Mouse (Mus musculus) kidney, postnatal 0 days (tissue): Measurements from ENCODE around the gene Wdr70. TPM values are rescaled to one million over a fixed set of nuclear protein-coding genes. Genes with fewer than 3 reads are reported as not detected.

Experiments
- ATAC-seq: fragments of 200-750 bp; cut with Nextera tagmentation; replicated peaks from 2 replicates; pipeline ENCODE4 v1.8.0; 2017; ENCODE audit warnings: low read depth, moderate number of reproducible peaks, moderate TSS enrichment, moderate library complexity; ENCODE audit not compliant: low FRiP score
- DNase-seq: peaks from one replicate; pipeline ENCODE4 v3.0.0-alpha.2; 2016; ENCODE audit warnings: low spot score
- H3K27ac ChIP-seq: fragments of 300-500 bp; sonication (generic); 2 replicates; pipeline ENCODE4 v1.5.1; 2014; ENCODE audit warnings: mild to moderate bottlenecking
- H3K27me3 ChIP-seq: fragments of 300-500 bp; sonication (generic); 2 replicates; pipeline ENCODE4 v1.6.1; 2014; ENCODE audit warnings: low read length, mixed read lengths; ENCODE audit not compliant: insufficient read depth
- H3K36me3 ChIP-seq: fragments of 300-500 bp; sonication (generic); 2 replicates; pipeline ENCODE4 v1.6.1; 2014; ENCODE audit warnings: low read length, mixed read lengths; ENCODE audit not compliant: insufficient read depth
- H3K4me1 ChIP-seq: fragments of 300-500 bp; sonication (generic); replicated peaks from 2 replicates; pipeline ENCODE4 v1.6.1; 2014; ENCODE audit warnings: antibody characterized with exemption, low read length, mixed read lengths; ENCODE audit not compliant: insufficient read depth
- H3K4me2 ChIP-seq: fragments of 300-500 bp; sonication (generic); 2 replicates; pipeline ENCODE4 v1.6.1; 2014; ENCODE audit warnings: mild to moderate bottlenecking, low read length, moderate library complexity, mixed read lengths
- H3K4me3 ChIP-seq: fragments of 300-500 bp; sonication (generic); replicated peaks from 2 replicates; pipeline ENCODE4 v1.5.1; 2014; ENCODE audit warnings: low read depth, low read length
- H3K9ac ChIP-seq: fragments of 300-500 bp; sonication (generic); 2 replicates; pipeline ENCODE4 v1.6.1; 2014; ENCODE audit warnings: low read depth, low read length
- H3K9me3 ChIP-seq: fragments of 300-500 bp; sonication (generic); replicated peaks from 2 replicates; pipeline ENCODE4 v1.6.1; 2016; ENCODE audit warnings: low read length, inconsistent platforms, mixed read lengths
- CTCF ChIP-seq: IDR thresholded peaks from 2 replicates; pipeline ENCODE4 v1.5.1; 2016; ENCODE audit warnings: antibody characterized with exemption, low read depth, mild to moderate bottlenecking, moderate library complexity
- WGBS: fragments of 180-500 bp; shearing (Covaris S2); extraction: QIAGEN DNeasy Blood & Tissue Kit; methylation state at CpG from one replicate; pipeline ENCODE4 v1.1.7; 2014; 5-methylcytosine and 5-hydroxymethylcytosine counted together
- polyA plus RNA-seq: library from polyadenylated mRNA; unstranded; fragments of >200 nt; fragmentation: Nextera tagmentation; extraction: Ambion mirVana; gene quantifications from 2 replicates; pipeline ENCODE4 v1.2.1, GENCODE M21; 2015

Gene Wdr70
- polyA plus RNA-seq, 1 experiment from 2014 or later: 39.5 TPM

DNA sequence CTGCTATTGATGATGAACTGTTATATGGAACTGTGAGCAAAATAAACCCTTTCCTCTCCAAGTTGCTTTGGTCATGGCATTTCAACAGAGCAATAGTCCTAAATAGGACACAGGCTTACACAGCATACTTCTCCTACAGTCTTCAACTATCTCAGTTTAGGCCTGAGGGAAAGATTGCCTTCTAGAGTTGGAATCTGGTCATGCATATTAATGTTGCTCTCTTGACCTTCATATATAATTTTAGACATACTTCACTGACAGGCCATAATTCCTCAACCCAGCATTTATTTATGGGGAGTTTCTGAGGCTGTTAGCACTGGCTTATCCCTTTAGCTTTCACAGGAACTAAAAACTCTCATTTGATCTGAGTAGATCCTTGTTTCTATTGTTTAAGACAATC is 108.9 kb downstream of the Wdr70 start:
- H3K4me2 ChIP-seq: no peak overlapping the region
- H3K27me3 ChIP-seq: no peaks in the 10 kb centered on the region
- no peaks in the 10 kb centered on the region for H3K4me1 ChIP-seq
- H3K4me3 ChIP-seq: no peak overlapping the region
- no peak overlapping the region for H3K9ac ChIP-seq
- no peaks in the 10 kb centered on the region for H3K9me3 ChIP-seq
- DNase-seq (peak; percentile 65), ATAC-seq (no peak)
- H3K36me3 ChIP-seq: peaks cover 4% of the 10 kb centered on the region; the same call in 1 of the 2 replicates
- TF ChIP-seq CTCF: no peak
- H3K27ac ChIP-seq: no peak overlapping the region

DNA sequence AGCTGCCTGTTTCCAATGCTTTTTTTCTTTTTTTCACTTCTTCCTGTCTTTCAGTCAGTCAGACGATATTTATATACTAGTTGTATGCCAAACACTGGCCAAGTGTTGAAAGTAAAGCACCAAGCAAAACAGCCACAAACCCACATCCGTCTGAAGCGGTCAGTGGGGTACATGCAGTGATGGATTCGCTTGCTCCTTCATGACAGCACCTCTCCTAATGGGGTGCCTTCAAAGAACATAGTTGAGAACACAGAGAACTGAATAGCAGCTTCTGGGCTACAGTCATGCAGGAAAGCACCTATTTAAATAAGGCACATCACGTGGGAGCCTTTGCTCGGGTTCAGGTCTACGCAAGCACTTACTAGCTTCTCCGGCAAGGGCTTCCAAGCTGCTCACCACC is 111.6 kb downstream of the Wdr70 start:
- WGBS: 93% methylated on average over 8 of the region's 8 CpGs
- no peak for ATAC-seq
- DNase-seq: no peak

DNA sequence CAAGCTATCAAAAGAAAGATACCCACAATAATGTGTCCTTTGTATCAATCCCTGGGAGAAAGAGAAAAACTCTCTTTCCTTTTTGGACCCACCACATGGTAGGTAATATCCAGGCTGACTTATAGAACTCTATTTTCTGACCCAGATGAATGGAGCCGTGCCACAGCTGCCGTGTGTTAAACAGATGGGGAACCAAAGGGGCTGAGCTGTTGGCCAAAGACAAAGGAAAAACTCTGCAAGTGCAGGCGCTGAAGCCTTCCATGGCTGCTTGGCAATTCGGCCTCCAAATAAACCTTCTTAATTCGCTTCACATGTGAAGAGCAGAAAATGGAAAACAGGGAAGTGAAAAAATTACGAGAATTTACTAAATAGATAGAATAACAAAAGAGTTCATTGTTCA is 112.7 kb downstream of the Wdr70 start:
- 74% methylated on average over 6 of the region's 6 CpGs for WGBS
- no peaks in the 10 kb centered on the region for H3K36me3 ChIP-seq
- H3K9me3 ChIP-seq: no peaks in the 10 kb centered on the region
- no peak overlapping the region for H3K27ac ChIP-seq
- no peaks in the 10 kb centered on the region for H3K27me3 ChIP-seq
- DNase-seq (no peak), ATAC-seq (no peak)
- H3K9ac ChIP-seq: no peak overlapping the region
- no peak overlapping the region for H3K4me3 ChIP-seq
- no peak for TF ChIP-seq CTCF
- no peak overlapping the region for H3K4me2 ChIP-seq
- no peaks in the 10 kb centered on the region for H3K4me1 ChIP-seq

More for the DNA sequence above, 111.6 kb downstream of the Wdr70 start:
- Histone ChIP-seq H3K27me3 (no peaks in the 10 kb centered on the region), H3K9ac (no peak overlapping the region), H3K4me2 (no peak overlapping the region), H3K27ac (no peak overlapping the region), H3K36me3 (no peaks in the 10 kb centered on the region), H3K9me3 (no peaks in the 10 kb centered on the region), H3K4me3 (no peak overlapping the region), H3K4me1 (no peaks in the 10 kb centered on the region)
- no peak for TF ChIP-seq CTCF

DNA sequence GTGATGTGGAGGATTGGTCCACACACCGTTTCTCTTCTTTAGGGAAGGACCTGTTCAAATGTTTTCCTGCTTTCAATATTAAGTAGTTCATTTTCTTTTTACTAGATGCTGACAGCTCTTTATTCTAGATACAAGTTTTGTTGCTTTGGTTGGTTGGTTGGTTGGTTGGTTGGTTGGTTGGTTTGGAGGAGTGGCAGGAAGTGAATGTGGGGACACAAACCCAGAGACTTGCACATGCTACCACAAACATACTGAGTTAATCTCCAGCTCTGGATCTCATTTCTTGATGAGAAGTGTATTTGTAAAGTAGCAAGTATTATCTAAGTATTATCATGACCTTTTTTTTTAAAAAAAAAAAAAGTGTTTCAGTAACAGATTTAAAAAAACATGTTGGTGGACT is 120.4 kb downstream of the Wdr70 start:
- H3K4me3 ChIP-seq: no peak overlapping the region
- no peak for TF ChIP-seq CTCF
- 95% methylated on average over 1 of the region's 1 CpGs for WGBS

DNA sequence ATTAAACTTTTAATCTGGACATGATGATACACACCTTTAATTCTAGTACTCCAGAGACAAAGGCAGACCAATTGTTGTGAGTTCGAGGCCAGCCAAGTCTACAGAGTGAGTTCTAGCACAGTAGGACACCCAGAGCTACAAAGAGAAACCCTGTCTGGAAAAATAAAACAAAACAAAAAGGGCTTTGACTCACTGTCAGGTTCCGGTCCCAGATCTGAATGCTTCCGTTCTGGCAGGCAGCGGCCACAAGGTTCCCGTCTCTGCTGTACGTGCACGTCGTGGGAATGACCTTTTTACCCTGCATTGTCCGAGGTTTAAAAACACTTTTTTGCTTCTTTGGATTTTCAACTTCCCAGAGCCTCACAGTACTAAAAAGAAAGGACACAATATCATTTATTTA is 122.2 kb downstream of the Wdr70 start:
- H3K9ac ChIP-seq: no peak overlapping the region
- DNase-seq (no peak), ATAC-seq (no peak)
- no peaks in the 10 kb centered on the region for H3K4me1 ChIP-seq
- H3K27me3 ChIP-seq: no peaks in the 10 kb centered on the region
- peaks cover 5% of the 10 kb centered on the region; the same call in 1 of the 2 replicates for H3K36me3 ChIP-seq
- 66% methylated on average over 9 of the region's 9 CpGs for WGBS
- H3K4me3 ChIP-seq: no peak overlapping the region
- no peak overlapping the region for H3K4me2 ChIP-seq
- H3K9me3 ChIP-seq: no peaks in the 10 kb centered on the region
- TF ChIP-seq CTCF: no peak
- no peak overlapping the region for H3K27ac ChIP-seq

More for the DNA sequence above, 120.4 kb downstream of the Wdr70 start:
- H3K4me1 ChIP-seq: no peaks in the 10 kb centered on the region
- no peak for DNase-seq
- H3K9me3 ChIP-seq: no peaks in the 10 kb centered on the region
- no peak for ATAC-seq
- no peak overlapping the region for H3K27ac ChIP-seq
- H3K4me2 ChIP-seq: no peak overlapping the region
- no peak overlapping the region for H3K9ac ChIP-seq
- H3K27me3 ChIP-seq: no peaks in the 10 kb centered on the region
- H3K36me3 ChIP-seq: peaks cover 5% of the 10 kb centered on the region; the same call in 1 of the 2 replicates

DNA sequence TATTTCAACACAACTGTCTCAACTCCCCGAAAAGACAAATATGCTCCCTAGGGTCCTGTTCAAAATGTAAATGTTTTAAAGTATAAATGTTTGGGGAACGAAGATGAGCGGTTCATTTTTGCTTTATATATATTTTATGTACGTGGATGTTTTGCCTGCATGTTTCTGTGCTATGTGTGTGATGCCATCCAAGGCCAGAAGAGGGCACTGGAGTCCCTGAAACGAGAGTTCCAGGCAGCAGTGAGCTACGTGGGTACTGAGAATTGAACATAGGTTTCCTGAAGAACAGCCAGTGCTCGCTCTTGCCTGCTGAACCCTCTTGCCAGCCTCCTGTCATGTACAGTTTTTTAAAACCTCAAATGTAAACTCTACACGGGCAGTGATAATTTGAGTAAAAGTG is 124.6 kb downstream of the Wdr70 start:
- H3K27ac ChIP-seq: no peak overlapping the region
- H3K4me2 ChIP-seq: no peak overlapping the region
- H3K27me3 ChIP-seq: no peaks in the 10 kb centered on the region
- H3K9me3 ChIP-seq: no peaks in the 10 kb centered on the region
- no peak for DNase-seq
- 90% methylated on average over 8 of the region's 8 CpGs for WGBS
- H3K4me1 ChIP-seq: no peaks in the 10 kb centered on the region
- TF ChIP-seq CTCF: peak; percentile 41; the same call in 1 of the 2 replicates
- H3K4me3 ChIP-seq: no peak overlapping the region
- H3K36me3 ChIP-seq: peaks cover 5% of the 10 kb centered on the region; the same call in 1 of the 2 replicates
- no peak for ATAC-seq
- no peak overlapping the region for H3K9ac ChIP-seq

DNA sequence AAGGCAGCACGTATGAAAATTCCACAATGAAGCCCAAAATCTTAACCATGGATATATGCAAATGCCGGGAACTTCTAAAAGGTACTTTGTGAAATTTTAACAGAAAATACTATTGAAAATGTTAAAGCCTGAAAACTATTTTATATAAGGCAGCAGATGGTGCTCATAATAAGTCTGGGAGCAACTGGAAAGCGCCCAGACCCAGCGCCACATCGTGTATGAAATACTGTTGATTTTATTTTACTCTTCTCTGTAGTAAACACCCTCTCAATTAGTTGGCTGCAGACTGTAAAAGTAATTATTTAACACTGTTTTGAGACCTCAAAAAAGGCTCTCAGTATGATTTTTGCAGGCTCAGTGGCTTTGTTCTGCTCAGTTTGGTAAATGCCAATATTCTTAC is 126.5 kb downstream of the Wdr70 start:
- Histone ChIP-seq H3K4me3 (no peak overlapping the region), H3K27ac (no peak overlapping the region), H3K9ac (no peak overlapping the region), H3K27me3 (no peaks in the 10 kb centered on the region), H3K4me1 (no peaks in the 10 kb centered on the region), H3K9me3 (no peaks in the 10 kb centered on the region), H3K36me3 (peaks cover 5% of the 10 kb centered on the region; the same call in 1 of the 2 replicates), H3K4me2 (no peak overlapping the region)
- DNase-seq (no peak), ATAC-seq (no peak)
- 87% methylated on average over 5 of the region's 5 CpGs for WGBS
- TF ChIP-seq CTCF: no peak
